Mouse (Mus musculus) brown adipose tissue, adult 24 weeks (tissue): ENCODE results near the gene Hnrnpu. TPM values are rescaled to one million over a fixed set of nuclear protein-coding genes. Genes with fewer than 3 reads are reported as not detected.

Experiments
- H3K27ac ChIP-seq: fragments of 200-500 bp; replicated peaks from 2 replicates; pipeline ENCODE4 v1.5.1; 2012; ENCODE audit warnings: low read depth, mild to moderate bottlenecking, low read length
- H3K4me1 ChIP-seq: fragments of 200-500 bp; 2 replicates; pipeline ENCODE4 v1.6.1; 2012; ENCODE audit warnings: low read length, mixed read lengths; ENCODE audit not compliant: control insufficient read depth, insufficient read depth, insufficient read length
- H3K4me3 ChIP-seq: fragments of 200-500 bp; 2 replicates; pipeline ENCODE4 v1.5.1; 2012; ENCODE audit warnings: low read depth, mild to moderate bottlenecking, low read length, moderate library complexity; ENCODE audit not compliant: insufficient read depth
- polyA plus RNA-seq: library from polyadenylated mRNA; stranded (reverse); fragments of >200 nt; gene quantifications from 2 replicates; pipeline ENCODE4 v1.2.4, GENCODE M21; 2012; ENCODE audit not compliant: missing spikeins, insufficient read depth, insufficient read length

The Hnrnpu gene
- 168 and 235 TPM in 2 replicates for polyA plus RNA-seq

- no peaks in the 10 kb centered on the region for H3K4me1 ChIP-seq
- peak within 1 kb of the TSS; percentile 99 for H3K27ac ChIP-seq
- H3K4me3 ChIP-seq, result peak within 1 kb of the TSS; percentile 93
These were observed at the start of gene Hnrnpu for GRCm38 (mm10) chr1:178337551-178338317. Gene Hnrnpu (minus strand): TSS chr1:178337797.

GRCm38 (mm10) chr1:178382165-178382564 lies 44.6 kb upstream of the Hnrnpu start:
- H3K27ac ChIP-seq, result no peak overlapping the region
- H3K4me1 ChIP-seq, result no peaks in the 10 kb centered on the region
- H3K4me3 ChIP-seq, result no peak overlapping the region

- Histone ChIP-seq H3K4me3 (no peak overlapping the region), H3K27ac (no peak overlapping the region), H3K4me1 (no peaks in the 10 kb centered on the region)
These were observed 41.6 kb upstream of the Hnrnpu start for GRCm38 (mm10) chr1:178379224-178379623.

GRCm38 (mm10) chr1:178378115-178378514 lies 40.5 kb upstream of the Hnrnpu start:
- Histone ChIP-seq H3K27ac (no peak overlapping the region), H3K4me3 (no peak overlapping the region), H3K4me1 (no peaks in the 10 kb centered on the region)

GRCm38 (mm10) chr1:178376907-178377306 lies 39.3 kb upstream of the Hnrnpu start:
- H3K4me3 ChIP-seq, result no peak overlapping the region

GRCm38 (mm10) chr1:178376061-178376460 lies 38.5 kb upstream of the Hnrnpu start:
- no peak overlapping the region for H3K4me3 ChIP-seq
- no peaks in the 10 kb centered on the region for H3K4me1 ChIP-seq
- no peak overlapping the region for H3K27ac ChIP-seq

More at GRCm38 (mm10) chr1:178376907-178377306, 39.3 kb upstream of the Hnrnpu start:
- Histone ChIP-seq H3K4me1 (no peaks in the 10 kb centered on the region), H3K27ac (no peak overlapping the region)

- Histone ChIP-seq H3K4me3 (no peak overlapping the region), H3K4me1 (no peaks in the 10 kb centered on the region)
These were observed 37.8 kb upstream of the Hnrnpu start for GRCm38 (mm10) chr1:178375381-178375780.

GRCm38 (mm10) chr1:178372681-178373080 lies 35.1 kb upstream of the Hnrnpu start:
- Histone ChIP-seq H3K4me3 (no peak overlapping the region), H3K27ac (no peak overlapping the region), H3K4me1 (no peaks in the 10 kb centered on the region; the same call in 1 of the 2 replicates)

More at GRCm38 (mm10) chr1:178375381-178375780, 37.8 kb upstream of the Hnrnpu start:
- no peak overlapping the region for H3K27ac ChIP-seq

GRCm38 (mm10) chr1:178369272-178369651 lies 31.7 kb upstream of the Hnrnpu start:
- Histone ChIP-seq H3K4me1 (no peaks in the 10 kb centered on the region; the same call in 1 of the 2 replicates), H3K4me3 (peak overlapping the region; percentile 62), H3K27ac (peak overlapping the region; percentile 77)

- Histone ChIP-seq H3K4me1 (no peaks in the 10 kb centered on the region; the same call in 1 of the 2 replicates), H3K4me3 (peak overlapping the region; percentile 62), H3K27ac (peak overlapping the region; percentile 90)
These were observed 31.1 kb upstream of the Hnrnpu start for GRCm38 (mm10) chr1:178368548-178369271.

- Histone ChIP-seq H3K4me3 (no peak overlapping the region), H3K27ac (peak overlapping the region; percentile 90)
These were observed 30.5 kb upstream of the Hnrnpu start for GRCm38 (mm10) chr1:178368121-178368520.

GRCm38 (mm10) chr1:178365171-178365570 lies 27.6 kb upstream of the Hnrnpu start:
- Histone ChIP-seq H3K4me1 (no peaks in the 10 kb centered on the region; the same call in none of the 2 replicates), H3K27ac (no peak overlapping the region), H3K4me3 (no peak overlapping the region)

More at GRCm38 (mm10) chr1:178368121-178368520, 30.5 kb upstream of the Hnrnpu start:
- no peaks in the 10 kb centered on the region; the same call in 1 of the 2 replicates for H3K4me1 ChIP-seq

- Histone ChIP-seq H3K27ac (no peak overlapping the region), H3K4me1 (peaks cover 15% of the 10 kb centered on the region), H3K4me3 (no peak overlapping the region)
These were observed 23.1 kb upstream of the Hnrnpu start for GRCm38 (mm10) chr1:178360702-178361101.

- H3K4me3 ChIP-seq, result no peak overlapping the region
- H3K4me1 ChIP-seq, result peaks cover 15% of the 10 kb centered on the region
- no peak overlapping the region for H3K27ac ChIP-seq
These were observed 22.7 kb upstream of the Hnrnpu start for GRCm38 (mm10) chr1:178360264-178360663.
